Mouse (Mus musculus) gastrocnemius, adult 18-20 months (tissue): ENCODE measurements at regions not wholly inside any gene's neighbourhood (a gene's known extent, or its start where the extent isn't known, plus 50 kb on each side); places are given as distances from the start of the nearest gene placed in this dataset.
"Not testable (repeated sequence)": the region's sequence is repeated elsewhere in the genome, so short reads cannot be mapped to it uniquely, and the experiment has no call there.

Experiments used
- DNase-seq: peaks from one replicate; pipeline ENCODE4 v3.0.0; 2021; ENCODE audit warnings: low spot score

DNA sequence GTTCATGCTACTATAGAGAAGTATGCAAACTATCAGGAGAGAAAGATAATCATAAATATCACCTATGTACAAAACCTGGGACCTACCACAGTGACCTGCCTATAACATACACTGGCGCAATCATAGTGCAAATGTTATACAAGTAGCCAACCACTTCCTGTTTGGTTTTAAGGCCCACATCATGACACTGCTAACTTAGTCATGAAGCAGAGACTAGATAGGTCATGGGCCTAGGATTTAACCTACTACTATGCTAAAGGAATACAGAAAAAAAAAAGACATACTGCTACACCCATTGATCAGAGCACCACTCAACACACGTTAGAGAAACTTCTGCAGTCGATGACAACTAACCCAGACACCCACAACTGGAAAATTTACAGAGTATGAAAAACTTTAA is 498.6 kb upstream of the Acvr2a start:
- DNase-seq, result no peak

GRCm38 (mm10) chr2:48316180-48316889 is 497.6 kb upstream of the Acvr2a start:
- peak; percentile 23 for DNase-seq

DNA sequence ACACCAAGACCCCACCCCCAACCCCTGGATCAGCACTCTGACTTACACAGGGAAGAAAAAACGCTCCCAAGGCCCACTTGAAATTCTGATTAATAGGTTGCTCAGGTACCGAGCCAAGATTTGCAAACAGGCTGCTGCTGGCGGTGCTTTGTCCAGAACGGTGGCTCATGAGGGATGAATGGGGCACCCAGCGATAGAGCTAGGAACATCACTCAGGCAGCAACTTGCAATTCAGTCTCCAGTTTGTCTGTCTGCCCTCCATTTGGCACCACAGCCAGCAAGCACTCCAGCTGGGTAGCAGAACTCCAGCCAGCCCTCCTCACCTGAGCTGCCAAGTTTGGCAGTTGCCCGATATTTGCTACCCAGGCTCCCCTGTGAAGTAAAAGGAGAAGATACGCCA is 496.1 kb upstream of the Acvr2a start:
- DNase-seq, result peak; percentile 58

- no peak for DNase-seq
Measured at GRCm38 (mm10) chr2:48318384-48319030, 495.4 kb upstream of the Acvr2a start.

- no peak for DNase-seq
Measured at GRCm38 (mm10) chr2:48321471-48321870, 492.4 kb upstream of the Acvr2a start.

GRCm38 (mm10) chr2:48322278-48322677 is 491.6 kb upstream of the Acvr2a start:
- DNase-seq, result no peak

- no peak for DNase-seq
Measured at GRCm38 (mm10) chr2:48328204-48328603, 485.7 kb upstream of the Acvr2a start.

GRCm38 (mm10) chr2:48332783-48333182 is 481.1 kb upstream of the Acvr2a start:
- DNase-seq, result no peak

DNA sequence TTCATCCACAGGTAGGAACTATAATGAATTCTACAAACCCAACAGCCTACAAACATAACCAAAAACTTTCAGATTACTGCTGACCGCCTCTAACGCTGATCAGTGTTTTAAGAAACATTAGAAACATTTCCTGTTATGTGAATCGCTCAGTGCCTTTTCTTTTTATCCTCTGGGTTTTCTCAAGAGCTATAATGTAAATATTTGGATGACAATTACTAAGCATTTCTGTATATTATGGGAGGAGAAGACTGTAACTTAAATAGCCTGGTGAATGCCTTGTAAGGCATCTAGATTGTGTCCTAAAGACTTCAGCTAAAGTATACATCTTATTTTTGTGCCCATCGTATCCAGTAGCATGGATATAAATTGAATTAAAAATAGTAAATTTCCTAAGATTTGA is 465.9 kb upstream of the Acvr2a start:
- DNase-seq, result no peak

- DNase-seq, result no peak
Measured at GRCm38 (mm10) chr2:48349794-48350193, 464.1 kb upstream of the Acvr2a start.

GRCm38 (mm10) chr2:48350206-48350605 is 463.7 kb upstream of the Acvr2a start:
- DNase-seq, result no peak

DNA sequence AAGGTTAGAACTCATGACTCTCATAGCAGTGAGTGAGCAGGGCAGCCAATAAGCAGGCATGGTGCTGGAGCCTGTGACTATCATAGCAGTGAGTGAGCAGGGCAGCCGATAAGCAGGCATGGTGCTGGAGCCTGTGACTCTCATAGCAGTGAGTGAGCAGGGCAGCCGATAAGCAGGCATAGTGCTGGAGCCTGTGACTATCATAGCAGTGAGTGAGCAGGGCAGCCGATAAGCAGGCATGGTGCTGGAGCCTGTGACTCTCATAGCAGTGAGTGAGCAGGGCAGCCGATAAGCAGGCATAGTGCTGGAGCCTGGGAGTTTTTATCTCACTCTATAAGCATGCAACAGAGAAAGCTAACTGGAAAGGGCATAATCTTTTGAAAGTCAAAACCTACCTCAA is 442.3 kb upstream of the Acvr2a start:
- DNase-seq, result not testable (repeated sequence)

DNA sequence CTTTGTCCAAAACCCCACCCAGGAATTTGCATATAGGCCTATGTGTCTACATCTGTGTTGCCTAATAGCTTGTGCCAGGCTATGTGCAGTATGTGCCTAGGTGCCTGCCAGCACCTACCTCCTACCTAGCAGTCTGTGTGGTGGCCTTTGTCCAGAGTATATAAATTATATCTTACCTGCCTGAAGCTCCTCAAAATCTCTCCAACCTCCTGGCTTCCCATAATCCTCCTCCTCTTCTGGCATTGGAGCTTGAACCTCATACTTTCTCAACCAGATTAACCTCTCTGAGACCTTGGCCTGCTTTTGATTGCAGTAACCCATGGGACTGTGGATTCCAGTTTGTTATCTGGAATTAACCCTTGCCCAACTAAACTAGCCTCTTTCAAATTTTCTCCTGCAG is 440.8 kb upstream of the Acvr2a start:
- no peak for DNase-seq

DNA sequence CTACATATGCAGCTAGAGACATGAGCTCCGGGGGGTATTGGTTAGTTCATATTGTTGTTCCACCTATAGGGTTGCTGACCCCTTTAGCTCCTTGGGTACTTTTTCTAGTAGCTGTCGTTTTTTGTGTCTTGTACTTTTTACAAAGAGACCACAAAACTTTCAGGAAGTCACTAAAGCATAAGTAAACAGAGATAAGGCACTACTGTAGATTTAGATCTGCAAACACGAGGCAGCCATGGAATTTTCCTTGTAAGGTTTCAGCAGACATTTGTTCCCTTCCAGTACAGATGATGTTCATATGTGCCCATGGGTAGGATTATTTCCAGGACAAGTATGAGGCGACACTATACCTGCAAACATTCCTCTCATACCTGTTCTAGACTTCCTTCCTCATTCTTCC is 439.6 kb upstream of the Acvr2a start:
- no peak for DNase-seq

- no peak for DNase-seq
Measured at GRCm38 (mm10) chr2:48378160-48378559, 435.7 kb upstream of the Acvr2a start.

DNA sequence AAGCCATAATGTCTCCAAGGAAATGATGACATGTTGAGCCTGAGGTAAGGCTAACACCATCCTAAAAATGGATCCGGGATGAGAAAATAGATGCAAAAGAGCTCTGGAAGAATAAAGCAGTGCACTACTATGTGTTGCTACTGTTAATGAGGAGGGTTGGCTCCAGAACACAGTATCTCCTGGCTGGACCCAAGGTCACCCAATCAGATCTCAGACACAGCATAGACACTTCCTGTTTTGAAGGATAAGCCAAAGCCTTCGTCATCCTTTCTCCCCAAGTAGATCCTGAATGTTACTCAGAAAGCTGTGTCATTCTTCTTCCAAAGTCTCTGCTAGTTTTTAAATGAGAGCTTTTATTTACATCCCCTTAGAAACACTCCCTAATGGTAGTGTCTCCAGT is 435.2 kb upstream of the Acvr2a start:
- DNase-seq, result no peak

- peak; percentile 33 for DNase-seq
Measured at GRCm38 (mm10) chr2:48380140-48380539, 433.8 kb upstream of the Acvr2a start.

GRCm38 (mm10) chr2:48380786-48381185 is 433.1 kb upstream of the Acvr2a start:
- DNase-seq, result no peak

DNA sequence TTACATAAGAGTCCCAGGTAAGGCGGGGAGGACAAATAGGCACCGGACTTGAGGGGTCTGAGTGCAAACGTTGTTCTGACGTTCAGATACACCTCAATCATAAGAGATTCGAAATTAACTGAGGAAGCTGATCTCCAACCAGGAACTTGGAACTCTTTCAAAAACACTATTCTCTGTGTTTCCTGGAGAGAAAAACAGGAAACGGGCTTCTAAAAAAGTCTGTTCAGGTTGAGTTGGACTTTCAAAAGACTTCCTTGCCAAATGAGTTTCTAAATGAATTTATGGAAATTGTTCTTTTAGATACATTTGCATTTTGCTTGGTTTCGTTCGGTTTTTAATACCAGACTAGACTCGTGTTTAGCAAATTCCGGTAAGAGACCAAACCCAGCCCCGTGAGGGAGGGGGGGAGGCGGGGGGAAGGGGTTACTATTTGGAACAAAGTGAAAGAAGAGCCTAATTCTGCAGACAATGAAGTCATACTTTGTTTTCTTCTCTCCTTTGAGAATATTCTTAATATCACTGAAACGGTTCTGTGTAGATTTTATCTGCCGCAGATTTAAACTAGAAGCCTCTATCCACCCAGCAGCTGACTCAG is 432.3 kb upstream of the Acvr2a start:
- DNase-seq, result no peak

GRCm38 (mm10) chr2:48398504-48398903 is 415.4 kb upstream of the Acvr2a start:
- peak; percentile 48 for DNase-seq

GRCm38 (mm10) chr2:48399191-48399590 is 414.7 kb upstream of the Acvr2a start:
- DNase-seq, result no peak

DNA sequence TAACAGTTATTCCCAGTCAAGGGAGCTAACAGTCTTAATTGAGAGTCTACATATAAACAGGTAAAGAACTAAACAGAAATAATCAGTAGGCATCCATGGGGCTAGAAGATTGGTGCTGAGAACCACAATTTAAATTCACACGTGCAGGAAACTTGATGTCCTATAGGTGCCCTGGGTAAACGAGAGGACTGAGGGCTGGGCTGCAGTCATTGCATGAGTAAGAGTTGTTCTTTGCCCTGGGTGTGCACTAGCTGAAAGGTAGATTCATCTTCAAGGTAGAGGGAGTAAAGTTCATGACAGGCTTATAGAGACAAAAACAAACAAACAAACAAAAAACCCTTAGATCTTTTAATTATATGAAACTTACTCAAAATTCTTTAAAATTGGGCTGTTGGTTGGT is 411.1 kb upstream of the Acvr2a start:
- DNase-seq, result no peak

DNA sequence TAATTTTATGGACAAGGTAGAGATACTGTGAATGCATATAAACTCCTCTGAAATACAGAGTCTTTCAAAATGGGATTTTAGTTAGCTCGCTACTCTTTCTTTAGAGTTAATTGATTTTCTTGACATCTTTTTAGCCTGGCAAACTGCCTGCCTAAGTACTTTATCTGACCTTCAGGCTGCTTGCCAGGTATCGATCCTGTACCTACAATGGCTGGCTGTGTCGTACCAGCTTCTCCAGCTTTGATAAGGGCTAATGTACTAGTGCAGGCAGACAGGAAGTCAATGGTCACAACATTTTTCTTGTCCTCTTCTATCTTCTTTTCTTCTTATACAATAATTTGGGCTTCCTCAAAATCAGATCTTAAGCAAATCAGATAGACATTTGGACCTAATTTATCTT is 409.4 kb upstream of the Acvr2a start:
- DNase-seq, result no peak
